In the genomic region with DNA sequence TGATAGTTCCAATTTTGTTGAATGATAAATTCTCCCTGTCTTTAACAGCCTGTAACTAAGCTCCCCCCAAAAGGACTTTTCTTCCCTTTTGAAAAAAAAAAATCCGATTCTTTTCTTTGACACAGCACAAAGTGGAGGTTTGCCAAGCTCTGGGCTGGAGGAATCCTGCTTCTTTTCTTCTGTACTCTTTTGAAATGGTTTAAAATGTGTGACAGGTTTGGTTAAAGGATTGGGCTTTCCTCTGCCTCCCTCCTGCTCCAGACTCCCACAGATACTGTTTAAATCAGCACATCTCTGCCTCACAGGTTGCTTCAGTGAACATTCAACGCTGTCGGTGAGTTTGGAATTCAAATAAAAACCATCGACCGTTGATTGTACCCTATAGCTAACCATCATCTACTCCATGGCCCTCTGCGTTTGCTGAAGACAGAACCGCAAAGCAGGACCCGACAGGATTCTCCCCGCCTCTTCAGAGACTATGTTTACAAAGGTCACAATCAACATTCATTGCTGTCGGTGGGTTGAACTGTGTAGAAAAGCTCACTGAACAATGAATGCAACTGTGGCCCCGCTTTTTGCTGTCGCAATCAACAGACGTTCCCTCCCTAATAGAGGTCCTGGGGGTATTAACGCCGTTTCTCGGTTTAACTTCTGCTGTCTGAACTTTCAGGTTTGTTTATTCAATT, we compare ENCODE assay signal across 16 mouse cellular contexts.
DNase-seq lines count a peak whose midpoint lies in the region; ATAC-seq and TF ChIP-seq lines count a peak whose summit lies in the region.
"Had no signal": no experiment of that assay in that cellular context is flagged by ENCODE, and none has a peak within 500 bp of the region (broad histone marks: within the 10 kb centered on the region; RNA-seq: fewer than 3 reads in every experiment).

No protein-coding gene starts in this region.

- ATAC-seq in heart, embryonic 12.5 days (ENCODE audit: insufficient number of reproducible peaks, low FRiP score): no peak
- peak; percentile 68 for ATAC-seq in forebrain, embryonic 16.5 days
- ATAC-seq in activated CD4-positive, CD25-positive, alpha-beta regulatory T cell, adult 4 months: no peak
- ATAC-seq: CD4-positive, CD25-positive, alpha-beta regulatory T cell, adult 4 months; Patski had no signal

- H3K36me3 ChIP-seq in heart, embryonic 12.5 days: peaks cover 34% of the 10 kb centered on the region
- H3K36me3 ChIP-seq in forebrain, embryonic 16.5 days (ENCODE audit: control insufficient read depth, insufficient read depth): peaks cover 4% of the 10 kb centered on the region
- H3K36me3 ChIP-seq: liver, embryonic 15.5 days had no signal

- H3K9ac ChIP-seq in heart, embryonic 12.5 days: no peak overlapping the region
- H3K9ac ChIP-seq in forebrain, embryonic 16.5 days (replicated peaks; ENCODE audit: low read depth, low read length): no peak overlapping the region
- H3K9ac ChIP-seq: liver, embryonic 15.5 days had no signal

- no peak for TF ChIP-seq POLR2A in olfactory bulb, adult 2 months (IDR thresholded peaks at IDR 0.05; ENCODE audit: insufficient read depth, low read depth, low read length)

- H3K27ac ChIP-seq in heart, embryonic 12.5 days (ENCODE audit: poor library complexity, severe bottlenecking): no peak overlapping the region
- peak overlapping the region; percentile 34 for H3K27ac ChIP-seq in forebrain, embryonic 16.5 days (ENCODE audit: low read length)
- peak overlapping the region; percentile 44; the same call in 1 of the 2 replicates for H3K27ac ChIP-seq in olfactory bulb, adult 2 months (ENCODE audit: insufficient read depth, low read depth, low read length)
- H3K27ac ChIP-seq: liver, embryonic 15.5 days had no signal

- intact Hi-C loops in left cerebral cortex, postnatal 36 days (cut with DNase I): loop anchor here (5.0 kb wide), 1 partner anchor 64 kb away; no protein-coding TSS in a partner anchor

- DNase-seq in heart, adult 11 months: peak; percentile 73
- peak; percentile 16 to 18 for DNase-seq in left cerebral cortex, postnatal 36 days (ENCODE audit: low spot score in 2 of 2)
- no peak for DNase-seq in lung, postnatal 14 days
- no peak for DNase-seq in cerebellum, adult 18-20 months
- DNase-seq: adrenal gland, postnatal 36 days; cerebellum, adult 8-10 months; heart, adult 18-20 months; heart, postnatal 4 days; layer of hippocampus, postnatal 36 days had no signal

- H3K4me3 ChIP-seq in heart, embryonic 12.5 days: no peak overlapping the region
- no peak overlapping the region for H3K4me3 ChIP-seq in forebrain, embryonic 16.5 days (replicated peaks; ENCODE audit: low read length)
- H3K4me3 ChIP-seq in olfactory bulb, adult 2 months (ENCODE audit: insufficient read depth, low read depth, low read length): no peak overlapping the region
- H3K4me3 ChIP-seq: liver, embryonic 15.5 days had no signal

- no peaks in the 10 kb centered on the region for H3K27me3 ChIP-seq in heart, embryonic 12.5 days (replicated peaks)
- H3K27me3 ChIP-seq in forebrain, embryonic 16.5 days (replicated peaks; ENCODE audit: control insufficient read depth, insufficient read depth, low read length): no peaks in the 10 kb centered on the region
- H3K27me3 ChIP-seq: liver, embryonic 15.5 days; Patski had no signal

- 81% methylated on average over 16 of the region's 16 CpGs for WGBS in heart, embryonic 12.5 days
- WGBS in forebrain, embryonic 16.5 days: 21% methylated on average over 16 of the region's 16 CpGs
- 20% methylated on average over 16 of the region's 16 CpGs for WGBS in olfactory bulb, adult 2 months

- 0 out of 2 replicates have a peak, but pooled peaks cover 2% of the 10 kb centered on the region for H3K9me3 ChIP-seq in heart, embryonic 12.5 days (replicated peaks)
- no peaks in the 10 kb centered on the region for H3K9me3 ChIP-seq in forebrain, embryonic 16.5 days (ENCODE audit: control insufficient read depth, low read length)
- H3K9me3 ChIP-seq: liver, embryonic 15.5 days had no signal

- H3K4me2 ChIP-seq in heart, embryonic 12.5 days: no peak overlapping the region
- H3K4me2 ChIP-seq in forebrain, embryonic 16.5 days (ENCODE audit: low read length): no peak overlapping the region
- H3K4me2 ChIP-seq: liver, embryonic 15.5 days had no signal

- no peaks in the 10 kb centered on the region for H3K4me1 ChIP-seq in heart, embryonic 12.5 days (replicated peaks)
- peaks cover 9% of the 10 kb centered on the region for H3K4me1 ChIP-seq in forebrain, embryonic 16.5 days (replicated peaks; ENCODE audit: control insufficient read depth, insufficient read depth, low read length)
- peaks cover 5% of the 10 kb centered on the region; the same call in 1 of the 2 replicates for H3K4me1 ChIP-seq in olfactory bulb, adult 2 months (ENCODE audit: control insufficient read depth, insufficient read depth, low read length)
- H3K4me1 ChIP-seq: liver, embryonic 15.5 days had no signal

- TF ChIP-seq CTCF in olfactory bulb, adult 2 months (IDR thresholded peaks at IDR 0.05; ENCODE audit: insufficient read depth, low read depth, low read length): no peak

Comparison
In these comparisons a context has a peak if more than half of its experiments do, and no peak if none do; other contexts are left out.
1. DNase-seq: peak in heart, adult 11 months (single experiment) and left cerebral cortex, postnatal 36 days (2 of 2); none in lung, postnatal 14 days (single experiment) and cerebellum, adult 18-20 months (0 of 2).